Mouse (Mus musculus): Measurements from ENCODE around the gene Gm498.

Gm498 gene

GRCm38 (mm10) chr7:143866538-143866937 is at the start of gene Gm498:
Gm498 (plus strand) TSS chr7:143866838.
- in situ Hi-C loops (cut with MboI, MseI), result no loop called here

DNA sequence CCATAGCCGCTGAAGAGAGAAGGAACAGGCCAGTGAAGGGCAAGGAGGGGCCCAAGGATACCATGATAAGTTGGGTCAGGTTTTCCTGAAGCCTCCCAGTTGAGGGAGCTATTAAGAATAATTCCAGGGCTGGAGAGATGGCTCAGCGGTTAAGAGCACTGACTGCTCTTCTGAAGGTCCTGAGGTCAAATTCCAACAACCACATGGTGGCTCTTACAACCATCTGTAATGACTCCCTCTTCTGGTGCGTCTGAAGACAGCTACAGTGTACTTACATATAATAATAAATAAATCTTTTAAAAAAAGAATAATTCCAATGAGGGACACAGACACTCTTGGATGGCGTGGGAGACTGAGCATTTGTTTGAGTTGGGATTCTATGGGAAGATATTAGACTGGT is 47.4 kb upstream of the Gm498 start:
- in situ Hi-C loops (cut with MboI, MseI), result loop anchor here (25.0 kb wide), 1 partner anchor 1093 kb away; the partner anchor contains the start of gene LTO1

DNA sequence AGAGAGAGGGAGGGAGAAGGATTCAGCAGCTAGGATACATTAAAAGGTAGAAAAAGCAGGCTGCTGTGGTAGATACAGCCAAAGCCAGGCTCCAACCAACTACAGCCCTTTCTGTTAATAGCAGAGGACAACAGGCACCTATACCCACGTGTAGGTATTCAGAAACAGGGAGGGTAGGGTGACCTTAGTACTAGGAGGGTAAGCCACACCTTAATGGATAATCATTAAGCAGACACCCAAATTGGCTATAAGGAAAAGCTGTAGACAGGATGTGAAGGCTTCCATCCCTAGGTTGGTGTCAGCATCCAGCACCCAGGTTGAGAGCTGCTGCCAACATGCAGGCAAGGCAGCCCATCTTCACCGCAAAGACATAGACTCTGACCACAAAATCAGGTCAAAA is 45.4 kb upstream of the Gm498 start:
- in situ Hi-C loops (cut with MboI, MseI), result loop anchor here (10.0 to 25.0 kb wide), 2 partner anchors 1091 to 1926 kb away; partner anchors contain the start of gene LTO1

DNA sequence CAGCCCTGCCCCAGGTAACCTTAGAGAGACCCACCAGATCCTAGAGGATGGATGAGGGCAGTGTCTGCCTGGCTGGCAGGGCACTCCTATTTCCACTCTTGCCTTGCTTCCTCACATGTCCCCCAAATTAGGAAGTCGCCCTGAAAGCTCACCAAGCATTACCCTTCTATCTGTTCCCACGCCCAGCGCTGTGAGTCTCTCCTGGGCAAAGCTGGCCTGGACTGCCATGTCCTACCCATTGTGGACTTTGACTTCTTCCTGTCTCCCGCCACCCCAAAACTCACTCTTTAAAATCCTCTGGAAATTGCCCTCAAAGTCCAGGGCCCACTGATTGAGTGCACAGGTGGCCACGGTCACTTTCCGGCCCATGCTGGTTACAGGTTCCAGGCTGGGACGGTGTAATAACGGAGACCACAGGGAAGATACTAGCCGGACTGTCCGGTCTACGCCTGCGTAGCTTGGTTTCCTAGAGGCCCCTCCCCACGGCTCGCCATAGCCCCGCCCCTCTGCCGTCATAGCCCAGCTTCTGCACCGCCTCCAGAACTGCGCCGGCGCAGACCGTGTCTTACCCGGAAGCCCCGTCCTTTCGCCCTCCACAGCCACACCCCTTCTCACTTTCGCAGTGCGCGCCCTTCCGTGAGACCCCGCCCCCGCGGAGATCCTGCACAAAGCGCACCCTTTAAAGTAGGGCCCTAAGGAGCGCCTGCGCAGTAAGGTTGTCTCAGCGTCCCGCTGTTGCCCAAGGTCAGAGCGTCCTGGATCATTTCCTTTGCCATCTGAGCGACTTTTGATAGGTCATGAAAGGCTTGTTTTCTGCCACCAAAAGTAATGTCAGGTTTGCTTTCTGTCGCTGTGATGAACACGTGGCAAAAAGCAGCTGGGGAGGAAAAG is 44.0 kb upstream of the Gm498 start, which contains the start of the genes Nadsyn1 and Dhcr7:
Gene Nadsyn1, minus strand, starts transcription at position 475 of the 891 bp plus-strand sequence.
Gene Dhcr7, plus strand, starts transcription at position 771 of the 891 bp plus-strand sequence.
- in situ Hi-C loops (cut with MboI, MseI), result loop anchor here (10.0 to 25.0 kb wide), 2 partner anchors 1090 to 1928 kb away; partner anchors contain the start of gene LTO1

DNA sequence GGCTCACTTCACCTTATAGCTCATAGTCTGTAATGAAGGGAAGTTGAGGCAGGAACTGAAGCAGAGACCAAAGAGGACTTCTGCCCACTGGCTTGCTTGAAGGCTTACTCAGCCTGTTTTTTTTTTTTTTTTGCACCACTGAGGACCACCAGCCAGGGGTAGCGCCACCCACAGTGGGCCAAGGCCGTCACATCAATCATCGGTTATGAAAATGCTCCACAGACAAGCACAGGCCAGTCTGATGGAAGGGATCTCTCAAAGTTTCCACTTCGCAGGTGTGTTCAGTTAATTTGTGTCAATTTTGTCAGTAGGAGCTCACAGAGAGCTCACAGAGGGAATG is 43.4 kb upstream of the Gm498 start:
- in situ Hi-C loops (cut with MboI, MseI), result loop anchor here (10.0 to 25.0 kb wide), 2 partner anchors 1089 to 1928 kb away; partner anchors contain the start of gene LTO1

DNA sequence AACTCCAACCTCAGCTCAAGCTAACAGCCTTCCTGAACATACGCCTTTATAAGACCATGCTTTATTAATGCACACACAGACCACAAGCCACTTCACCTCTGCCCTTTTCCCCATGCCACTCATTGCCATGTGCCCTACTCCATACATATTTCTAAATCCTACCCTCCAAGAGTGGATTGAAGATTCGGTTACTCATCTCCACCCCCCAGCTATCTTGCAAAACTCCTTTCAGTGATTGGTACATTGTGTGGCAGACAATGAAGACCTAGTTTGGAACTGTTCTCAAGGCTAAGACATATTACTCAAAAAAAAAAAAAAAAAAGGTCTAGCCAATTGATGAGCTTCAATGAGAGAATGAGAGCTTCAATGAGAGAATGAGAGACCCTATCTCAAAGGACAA is 39.7 kb upstream of the Gm498 start:
- in situ Hi-C loops (cut with MboI, MseI), result loop anchor here (5.0 to 10.0 kb wide), 2 partner anchors 820 to 1932 kb away; partner anchors contain the start of gene Tspan32

GRCm38 (mm10) chr7:143829504-143830331 is 36.9 kb upstream of the Gm498 start:
- in situ Hi-C loops (cut with MboI, MseI), result loop anchor here (5.0 to 10.0 kb wide), 3 partner anchors 78 to 1935 kb away; partner anchors contain the start of gene Tspan32

DNA sequence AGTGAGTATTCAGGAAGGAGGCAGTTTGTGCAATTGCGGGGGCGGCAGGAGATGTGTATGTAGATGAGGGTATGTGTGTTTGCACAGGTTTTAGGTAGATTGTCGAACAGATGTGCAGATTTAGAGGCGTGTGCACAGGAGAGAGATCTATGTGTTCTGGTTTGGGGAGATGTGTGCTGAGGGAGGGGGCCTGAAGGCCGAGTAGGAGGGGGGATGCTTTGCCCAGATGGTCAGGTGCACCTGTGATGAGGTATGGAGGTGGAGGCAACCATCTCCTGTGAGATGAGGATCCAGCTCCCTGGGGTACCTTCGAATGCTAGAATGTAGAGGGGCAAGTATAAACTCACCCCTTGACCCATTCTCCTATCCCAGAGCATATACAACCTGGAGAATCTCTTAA is 36.2 kb upstream of the Gm498 start:
- in situ Hi-C loops (cut with MboI, MseI), result loop anchor here (5.0 kb wide), 1 partner anchor 77 kb away; no protein-coding TSS in a partner anchor

GRCm38 (mm10) chr7:143832196-143832595 is 34.4 kb upstream of the Gm498 start:
- in situ Hi-C loops (cut with MboI, MseI), result loop anchor here (5.0 kb wide), 1 partner anchor 75 kb away; no protein-coding TSS in a partner anchor

- in situ Hi-C loops (cut with MboI, MseI), result loop anchor here (5.0 kb wide), 1 partner anchor 75 kb away; no protein-coding TSS in a partner anchor
Observed at GRCm38 (mm10) chr7:143832611-143833010, 34.0 kb upstream of the Gm498 start.

DNA sequence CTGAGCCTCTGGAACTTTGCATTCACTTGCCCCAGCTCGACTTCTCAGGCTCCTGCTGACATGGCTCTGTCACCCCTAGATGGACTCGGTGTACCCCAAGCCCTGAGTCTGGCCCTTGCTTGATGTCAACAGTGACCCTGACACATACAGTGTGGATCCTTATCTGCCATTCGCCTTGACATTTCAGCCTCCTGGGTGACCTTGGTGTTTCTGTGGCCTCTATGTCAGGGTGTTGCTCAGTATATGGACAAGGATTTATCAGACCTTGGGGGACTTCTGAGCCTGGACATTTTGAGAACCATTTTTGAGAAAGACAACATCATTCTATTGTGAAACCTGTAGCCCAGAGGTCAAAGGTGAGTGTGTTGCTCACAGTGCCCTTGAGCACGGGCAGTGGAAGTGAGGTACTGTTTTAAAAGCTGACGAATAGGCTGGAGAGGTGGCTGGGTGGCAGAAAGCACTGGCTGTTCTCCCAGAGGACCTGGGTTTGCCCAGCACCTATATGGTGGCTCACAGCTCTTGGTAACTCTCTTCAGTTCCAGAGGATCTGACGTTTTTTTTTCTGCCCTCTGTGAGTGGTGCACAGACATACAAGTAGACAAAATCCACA is 33.0 kb upstream of the Gm498 start:
- in situ Hi-C loops (cut with MboI, MseI), result loop anchor here (5.0 kb wide), 1 partner anchor 74 kb away; no protein-coding TSS in a partner anchor

GRCm38 (mm10) chr7:143834316-143834715 is 32.3 kb upstream of the Gm498 start:
- in situ Hi-C loops (cut with MboI, MseI), result loop anchor here (5.0 kb wide), 1 partner anchor 73 kb away; no protein-coding TSS in a partner anchor

DNA sequence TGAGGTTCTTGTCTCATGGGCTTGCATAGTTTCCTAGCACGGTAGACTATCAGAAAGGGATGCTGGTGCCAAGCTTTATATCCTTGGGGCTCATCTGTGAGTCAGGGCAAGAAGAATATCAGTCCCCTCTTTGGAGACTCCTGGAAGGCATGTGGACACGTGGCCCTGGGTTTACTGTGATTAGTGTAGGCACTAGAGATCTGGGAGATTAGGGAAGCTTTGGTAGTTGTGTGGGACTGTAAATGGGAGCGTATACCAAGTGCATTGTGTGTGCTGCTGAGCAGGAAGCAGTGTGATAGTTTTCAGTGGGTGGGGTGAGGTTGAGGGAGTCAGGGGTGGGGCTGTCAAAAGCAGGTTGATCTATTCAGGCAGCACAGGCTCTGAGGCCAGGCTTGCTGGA is 31.7 kb upstream of the Gm498 start:
- in situ Hi-C loops (cut with MboI, MseI), result loop anchor here (5.0 kb wide), 1 partner anchor 72 kb away; no protein-coding TSS in a partner anchor

DNA sequence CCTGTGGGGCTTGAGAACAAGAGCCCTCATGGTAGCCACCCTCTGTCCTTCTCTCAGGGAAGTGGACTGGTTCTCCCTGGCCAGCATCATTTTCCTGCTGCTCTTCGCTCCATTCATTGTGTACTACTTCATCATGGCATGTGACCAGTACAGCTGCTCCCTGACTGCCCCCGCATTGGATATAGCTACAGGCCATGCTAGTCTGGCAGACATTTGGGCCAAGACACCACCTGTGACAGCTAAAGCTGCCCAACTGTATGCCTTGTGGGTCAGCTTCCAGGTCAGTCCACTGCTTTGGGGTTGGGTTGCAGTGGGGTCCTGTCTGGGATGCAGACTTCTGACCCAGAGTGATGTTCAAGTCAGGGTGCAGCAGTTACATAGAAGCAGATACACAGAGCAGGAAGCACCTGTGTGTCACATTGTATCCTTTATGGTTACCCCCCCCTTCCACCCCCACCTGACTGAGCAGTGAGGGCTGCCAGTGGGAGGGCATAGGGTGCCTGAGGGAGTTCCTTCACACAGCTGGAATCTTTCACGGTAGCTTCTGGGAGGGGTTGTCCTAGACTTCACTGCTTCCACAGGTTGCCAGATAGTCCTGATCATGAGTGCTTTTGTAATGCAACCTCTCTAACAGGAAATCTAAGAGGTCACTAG is 28.8 kb upstream of the Gm498 start:
- in situ Hi-C loops (cut with MboI, MseI), result no loop called here

- in situ Hi-C loops (cut with MboI, MseI), result no loop called here
Observed at GRCm38 (mm10) chr7:143840121-143840520, 26.5 kb upstream of the Gm498 start.

DNA sequence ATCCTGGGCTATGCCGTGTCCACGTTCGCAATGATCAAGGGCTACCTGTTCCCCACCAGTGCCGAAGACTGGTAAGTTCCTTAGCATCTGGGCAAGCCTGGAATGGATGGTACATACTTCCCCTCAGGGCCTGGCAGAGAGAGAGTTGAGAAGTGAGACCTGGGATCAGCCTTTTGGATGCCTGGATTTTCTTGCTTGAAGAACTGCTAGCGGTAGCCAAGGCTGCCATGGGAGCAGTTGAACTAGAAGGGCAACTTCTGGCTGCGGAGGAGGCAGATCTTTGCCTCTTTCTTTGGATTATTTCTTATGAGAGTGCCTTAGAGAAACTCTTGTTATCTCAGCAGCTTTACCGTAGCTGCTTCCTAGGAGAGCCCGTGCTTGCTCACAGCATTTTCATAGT is 25.3 kb upstream of the Gm498 start:
- in situ Hi-C loops (cut with MboI, MseI), result no loop called here

GRCm38 (mm10) chr7:143848127-143848767 is 18.4 kb upstream of the Gm498 start:
- in situ Hi-C loops (cut with MboI, MseI), result loop anchor here (5.0 kb wide), 1 partner anchor 856 kb away; no protein-coding TSS in a partner anchor

- in situ Hi-C loops (cut with MboI, MseI), result loop anchor here (5.0 kb wide), 1 partner anchor 857 kb away; no protein-coding TSS in a partner anchor
Observed at GRCm38 (mm10) chr7:143848768-143849482, 17.7 kb upstream of the Gm498 start.

DNA sequence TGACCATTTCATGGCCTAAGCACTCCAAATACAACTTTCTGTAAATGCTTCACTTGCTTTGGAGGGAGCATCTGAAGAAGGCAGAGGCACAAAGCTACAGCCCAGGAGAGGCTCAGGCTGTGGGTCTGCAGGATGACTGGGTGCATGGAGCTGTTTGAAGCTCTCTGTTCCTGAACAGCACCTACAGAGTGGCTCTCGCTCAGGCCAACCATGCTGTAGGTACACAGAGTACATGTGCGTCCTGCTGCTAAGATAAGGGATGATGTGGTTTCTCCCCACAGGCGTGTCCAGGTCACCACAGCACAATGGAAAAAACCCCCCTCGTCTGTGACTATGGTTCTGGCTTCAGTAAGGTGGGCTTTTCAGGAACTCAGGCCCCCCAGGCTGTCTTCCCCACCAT is 2.2 kb downstream of the Gm498 start:
- in situ Hi-C loops (cut with MboI, MseI), result no loop called here

Data from T-helper 2 cell (primary cell).